Mouse (Mus musculus) cerebellum, adult 18-20 months (tissue): ENCODE results near the gene Tmem44.

Experiments used
- DNase-seq, 2 experiments: peaks; one replicate each; pipeline ENCODE4 v3.0.0; 2021

The Tmem44 gene

DNA sequence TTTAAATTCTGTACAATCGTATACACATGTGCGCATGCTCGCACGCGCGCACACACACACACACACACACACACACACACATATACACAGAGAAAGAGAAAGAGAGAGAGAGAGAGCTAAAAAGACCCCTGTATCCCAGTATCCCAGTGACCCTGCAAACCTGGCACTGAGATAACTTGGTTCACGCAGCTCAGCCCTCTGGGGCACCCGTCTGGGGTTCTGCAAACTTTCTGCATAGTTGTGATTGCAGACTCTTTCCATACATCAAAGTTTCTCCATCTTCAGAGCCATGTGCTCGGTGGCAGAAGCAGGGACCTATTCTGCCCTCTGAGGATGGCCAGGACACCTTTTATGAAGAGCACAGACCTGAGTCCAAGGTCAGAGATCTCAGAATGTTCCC lies 33.6 kb downstream of the Tmem44 start:
- no peak for DNase-seq

DNA sequence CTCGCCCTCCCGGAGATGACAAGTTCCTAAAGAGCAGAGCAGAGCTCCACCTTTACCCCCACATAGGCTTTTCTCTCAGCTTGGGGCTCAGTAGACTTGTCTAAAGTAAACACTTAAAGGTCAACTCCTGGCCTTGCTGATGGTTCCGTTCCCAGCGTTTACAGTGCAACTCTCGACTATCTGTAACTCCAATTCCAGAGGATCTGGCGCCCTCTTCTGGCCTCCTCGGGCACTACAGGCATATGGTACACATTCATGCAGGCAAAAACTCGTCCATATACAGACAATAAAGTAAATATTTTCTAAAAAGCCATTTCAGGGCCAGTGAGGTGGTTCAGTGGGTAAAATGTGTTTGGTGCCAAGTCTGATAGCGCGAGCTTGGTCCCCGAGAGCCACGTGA lies 35.2 kb downstream of the Tmem44 start:
- no peak for DNase-seq

DNA sequence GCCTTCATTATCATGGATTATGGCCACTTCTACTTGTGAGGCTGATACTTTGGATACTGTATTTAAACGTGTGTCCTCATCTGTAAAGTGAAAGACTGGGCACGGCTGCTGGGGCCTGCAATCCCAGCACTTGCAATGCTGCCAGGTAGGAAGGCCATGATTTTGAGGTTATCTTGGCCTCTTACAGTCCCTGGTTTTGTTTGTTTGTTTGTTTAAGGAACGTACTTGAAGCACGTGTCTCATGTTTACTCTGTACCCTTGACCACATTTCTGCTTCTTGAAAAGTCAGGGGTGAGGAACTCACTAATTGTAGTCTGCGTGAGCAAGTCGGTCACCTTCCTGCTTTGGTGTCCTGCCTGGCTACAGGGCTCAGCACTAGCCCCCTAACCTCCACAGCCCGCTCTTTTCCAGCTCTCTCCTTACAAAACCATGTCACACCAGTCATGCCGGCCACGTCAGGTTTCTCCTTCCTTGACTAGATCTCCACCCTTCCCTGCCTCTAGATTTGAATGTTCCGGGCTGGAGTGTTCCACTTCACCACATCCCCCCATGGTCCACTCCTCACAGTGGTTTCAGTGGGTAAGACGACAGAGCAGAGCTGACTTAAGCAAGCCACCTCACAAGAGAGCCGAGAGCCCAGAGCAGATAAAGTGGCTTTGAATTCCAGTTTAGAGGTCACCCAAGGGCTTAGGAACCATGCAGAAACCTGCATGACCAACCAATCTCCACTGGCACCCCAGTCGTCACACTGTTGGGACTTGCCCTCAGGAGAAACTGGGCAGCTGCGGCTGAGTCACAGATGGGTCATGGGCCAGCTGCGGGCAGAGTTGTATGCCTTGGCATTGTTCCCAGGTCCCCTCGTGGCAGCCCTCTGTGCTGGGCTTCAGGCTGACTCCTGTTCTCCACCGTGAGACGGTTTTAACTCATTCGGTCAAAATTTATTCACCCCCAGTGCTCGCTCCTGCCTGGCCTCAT lies 37.3 kb downstream of the Tmem44 start:
- DNase-seq: no peak

DNA sequence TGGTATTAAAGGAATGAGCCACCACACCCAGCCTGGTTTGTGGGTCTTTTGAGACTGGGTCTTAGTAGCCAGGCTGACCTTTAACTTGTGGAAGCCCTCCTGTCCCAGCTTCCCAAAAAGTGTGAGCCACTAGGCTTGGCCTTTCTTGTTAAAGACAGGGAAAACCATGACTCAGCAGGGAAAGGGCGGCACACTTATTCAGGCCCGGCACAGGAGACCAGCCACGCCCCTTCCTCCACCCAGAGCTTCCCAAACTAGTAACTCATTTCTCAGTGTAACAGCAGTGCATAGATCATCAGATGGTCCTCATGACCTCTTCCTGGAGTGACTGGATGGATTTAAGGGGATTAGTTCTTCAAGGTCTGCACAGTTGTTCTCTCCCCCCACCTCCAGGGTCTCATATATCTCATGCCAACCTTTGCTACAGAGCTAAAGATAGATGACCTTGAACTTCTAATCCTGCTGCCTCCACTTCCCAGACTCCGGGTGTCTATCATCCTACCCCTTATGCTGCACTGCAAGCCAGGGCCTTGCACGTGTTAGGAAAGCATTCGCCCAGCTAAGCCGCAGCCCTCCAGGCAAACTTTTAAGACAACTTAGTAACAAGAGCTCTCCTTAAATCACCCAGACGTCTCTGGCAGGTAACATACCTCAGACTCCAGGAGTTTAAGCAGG lies 38.1 kb downstream of the Tmem44 start:
- no peak for DNase-seq

DNA sequence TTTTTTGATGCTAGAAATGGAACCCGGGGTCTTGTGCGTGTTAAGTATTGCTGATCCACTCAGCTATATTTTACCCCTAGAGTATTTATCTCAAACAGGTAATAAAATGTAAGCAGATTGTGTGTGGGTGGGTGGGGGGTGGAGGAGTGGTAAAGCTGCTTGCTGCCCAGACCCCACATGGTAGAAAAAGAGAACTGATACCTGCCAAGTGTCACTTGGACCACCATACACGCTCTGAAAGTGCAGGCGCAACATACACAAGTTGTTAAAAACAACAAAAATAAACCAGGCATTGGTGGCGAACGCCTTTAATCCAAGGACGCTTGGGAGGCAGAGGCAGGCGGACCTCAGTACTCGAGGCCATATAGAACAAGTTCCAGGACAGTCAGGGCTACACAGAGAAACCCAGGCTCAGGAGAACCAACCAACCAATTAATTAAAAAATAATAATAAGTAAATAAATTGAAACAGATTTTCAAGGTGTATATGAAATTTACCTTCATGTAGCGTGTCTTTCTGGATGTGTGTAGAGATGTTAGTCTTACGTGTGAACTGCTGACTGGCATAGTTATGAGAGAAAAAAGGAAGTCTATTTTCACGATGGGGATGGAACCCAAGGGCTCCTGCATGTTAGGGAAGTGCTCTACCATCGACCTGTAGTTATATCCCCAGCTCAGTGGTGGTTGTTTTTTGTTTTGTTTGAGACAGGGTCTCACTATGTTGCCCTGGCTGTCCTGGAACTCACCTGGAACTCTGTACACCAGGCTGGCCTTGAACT lies 38.9 kb downstream of the Tmem44 start:
- DNase-seq: no peak

DNA sequence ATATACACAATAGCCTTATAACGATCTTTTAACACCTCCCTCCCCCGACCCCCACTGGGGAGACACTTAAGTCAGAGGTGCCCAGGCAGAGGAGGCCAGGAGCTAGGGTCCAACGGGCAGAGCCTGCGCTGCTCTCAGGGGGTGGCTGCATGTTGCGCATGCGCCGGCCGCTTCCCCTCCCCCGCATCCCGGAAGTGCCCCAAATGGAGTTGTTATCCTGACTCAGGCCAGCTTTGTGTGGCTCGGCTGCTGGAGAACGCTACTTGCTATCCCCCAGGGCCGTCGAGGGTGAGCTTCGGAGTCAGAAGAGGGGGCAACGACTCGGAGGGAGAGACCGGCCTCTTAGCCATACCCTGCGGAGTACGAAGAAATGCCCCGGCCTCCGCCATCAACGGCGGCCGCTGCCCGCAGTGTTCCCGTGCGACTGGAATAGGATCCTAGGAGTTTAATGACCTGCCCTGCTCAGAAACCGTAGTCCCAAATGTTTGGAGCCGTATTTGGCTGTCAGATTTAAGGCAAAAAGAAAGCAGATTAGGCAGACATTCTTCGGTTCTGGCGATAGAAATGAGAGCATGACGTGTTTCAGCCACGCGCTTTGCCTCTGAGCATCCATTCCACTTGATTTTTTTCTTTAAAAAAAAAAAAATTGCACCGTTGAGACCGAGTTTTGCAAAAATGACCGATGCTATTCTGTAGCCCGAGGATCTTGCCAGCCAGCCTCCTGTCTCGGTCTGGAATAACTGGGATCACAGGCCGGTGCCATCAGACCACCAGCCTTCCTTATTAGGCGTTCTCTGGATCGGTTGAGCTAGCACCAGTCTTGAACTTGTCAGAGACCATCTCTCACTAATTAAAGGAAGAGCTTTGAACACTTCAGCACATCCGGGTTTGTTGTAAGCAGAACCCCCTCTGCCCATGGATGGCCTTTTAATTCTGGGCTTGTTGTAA lies 39.9 kb downstream of the Tmem44 start:
- DNase-seq: peak; percentile 87 to 91

DNA sequence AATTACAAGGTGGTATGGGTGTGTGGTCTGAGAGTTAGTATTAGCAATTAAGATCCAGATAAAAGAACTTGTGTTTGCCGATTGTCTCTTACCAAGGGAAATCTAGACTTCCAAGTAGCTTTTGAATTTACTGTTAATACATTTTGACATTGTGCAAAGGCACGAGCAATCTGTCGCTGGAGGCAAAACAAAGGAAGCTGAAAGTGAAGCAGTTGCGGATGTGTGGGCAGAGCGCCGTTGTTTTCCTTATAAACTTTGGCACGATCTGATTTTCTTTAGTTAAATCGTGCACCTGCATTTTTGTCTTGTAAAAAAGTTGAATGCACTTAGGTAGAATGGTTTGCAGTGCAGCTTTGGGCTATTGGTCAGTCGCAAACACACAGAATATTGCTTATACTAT lies 40.6 kb downstream of the Tmem44 start:
- DNase-seq: no peak

DNA sequence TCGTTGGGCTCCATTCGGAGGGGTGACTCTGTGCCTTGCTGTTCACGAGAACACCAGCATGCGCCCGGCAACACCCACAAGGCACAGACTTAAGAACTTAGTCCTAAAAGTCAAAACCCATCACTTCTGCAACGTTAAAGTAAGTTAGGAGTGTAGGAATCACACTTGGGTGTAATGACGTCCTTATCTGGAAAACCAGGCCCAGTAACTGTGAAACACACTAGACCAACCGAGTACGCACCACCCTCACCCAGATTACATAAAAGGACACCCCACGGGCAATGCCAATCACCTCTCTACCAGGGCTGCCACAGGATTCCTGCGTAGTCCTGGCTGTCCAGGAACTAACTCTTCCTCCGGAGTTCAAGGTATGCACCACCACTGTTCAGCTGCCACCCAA lies 41.3 kb downstream of the Tmem44 start:
- DNase-seq: no peak

DNA sequence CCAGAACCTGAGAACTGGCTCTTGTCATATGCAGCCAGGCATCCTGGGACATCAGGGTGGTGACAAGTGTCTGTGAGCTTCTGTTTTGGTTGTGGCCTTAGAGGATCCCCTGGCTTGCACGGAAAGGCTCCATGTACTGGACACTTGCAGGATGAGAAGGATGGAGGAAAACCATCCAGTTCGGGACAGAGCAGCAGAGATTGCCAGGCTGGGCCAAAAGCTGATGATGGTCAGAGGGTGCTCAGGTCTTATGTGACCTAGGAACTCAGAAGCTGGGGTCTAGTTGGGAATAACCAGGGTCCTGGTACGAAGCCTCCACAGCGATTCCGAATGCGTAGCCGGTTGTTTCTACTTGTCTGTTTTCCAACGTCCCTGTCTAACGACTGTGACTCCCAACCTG lies 41.9 kb downstream of the Tmem44 start:
- no peak for DNase-seq

DNA sequence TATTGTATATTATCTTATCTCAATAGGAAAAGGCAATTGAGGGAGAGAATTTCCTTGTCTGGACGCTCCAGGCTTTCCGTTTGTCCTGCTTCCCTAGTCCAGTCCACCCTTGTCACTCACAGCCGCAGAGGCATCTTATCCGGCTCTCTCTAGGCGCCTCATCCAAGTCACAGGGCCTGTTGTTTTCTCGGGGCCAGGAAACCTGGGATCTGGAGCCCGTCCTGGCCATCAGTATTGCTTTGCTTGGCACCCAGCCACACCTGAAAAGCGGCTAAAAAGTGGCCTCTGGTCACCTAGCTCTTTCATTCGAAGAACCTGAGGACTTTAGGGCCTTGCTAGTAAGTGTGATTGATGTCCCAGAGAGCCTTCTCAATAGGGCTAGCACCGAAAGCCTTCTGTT lies 43.5 kb downstream of the Tmem44 start:
- DNase-seq: no peak

DNA sequence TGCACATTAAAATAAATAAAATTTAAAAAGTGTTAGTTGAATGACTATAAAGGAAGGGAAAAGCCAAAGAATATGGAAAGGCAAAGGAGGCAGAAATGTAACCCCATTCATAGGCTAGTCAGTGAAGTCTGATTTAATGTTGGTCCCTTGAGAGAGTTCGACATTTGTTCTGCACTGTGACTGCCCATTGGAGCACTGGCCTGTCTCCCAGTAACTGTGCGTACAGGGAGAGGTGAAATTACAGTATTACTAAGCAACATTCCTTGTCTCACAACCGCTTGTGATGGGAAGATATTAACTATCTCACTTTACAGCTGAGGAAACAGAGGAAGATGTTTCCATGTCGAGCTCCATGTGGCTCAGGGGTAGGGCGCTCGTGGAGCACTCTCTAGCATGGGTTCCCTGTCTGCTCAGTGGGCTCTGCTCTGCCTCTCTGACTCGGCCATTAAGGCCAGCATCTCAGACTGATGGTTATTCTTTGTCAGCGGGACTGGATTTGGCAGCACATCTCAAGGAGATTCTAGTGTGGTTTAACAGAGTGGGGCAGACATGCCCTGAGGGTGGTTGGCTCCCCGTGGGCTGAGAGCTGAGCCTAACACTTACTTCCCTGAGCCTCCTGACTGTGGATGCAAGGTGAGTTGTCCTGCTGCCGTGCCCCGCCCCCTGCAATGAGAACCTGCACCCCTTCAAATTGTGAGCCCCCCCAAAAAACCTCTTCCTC lies 45.2 kb downstream of the Tmem44 start:
- DNase-seq: no peak

DNA sequence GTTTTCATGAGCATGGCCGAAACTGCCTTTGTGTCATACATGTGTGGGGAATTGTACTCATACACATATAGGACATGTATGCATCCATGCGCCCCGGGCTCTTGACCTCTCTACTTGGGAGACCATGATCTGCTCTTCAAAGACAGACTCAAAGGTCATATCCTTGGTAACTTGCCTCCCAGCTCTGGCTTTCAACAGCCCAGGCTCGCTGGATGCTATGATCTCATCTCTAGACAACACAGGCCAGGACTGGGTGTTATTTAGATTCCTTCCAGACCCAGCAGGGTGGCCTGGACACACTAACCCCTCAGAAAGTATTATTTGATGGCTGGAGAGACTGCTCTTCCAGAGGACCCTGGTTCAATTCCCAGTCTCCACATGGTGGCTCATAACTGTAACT lies 45.8 kb downstream of the Tmem44 start:
- no peak for DNase-seq

DNA sequence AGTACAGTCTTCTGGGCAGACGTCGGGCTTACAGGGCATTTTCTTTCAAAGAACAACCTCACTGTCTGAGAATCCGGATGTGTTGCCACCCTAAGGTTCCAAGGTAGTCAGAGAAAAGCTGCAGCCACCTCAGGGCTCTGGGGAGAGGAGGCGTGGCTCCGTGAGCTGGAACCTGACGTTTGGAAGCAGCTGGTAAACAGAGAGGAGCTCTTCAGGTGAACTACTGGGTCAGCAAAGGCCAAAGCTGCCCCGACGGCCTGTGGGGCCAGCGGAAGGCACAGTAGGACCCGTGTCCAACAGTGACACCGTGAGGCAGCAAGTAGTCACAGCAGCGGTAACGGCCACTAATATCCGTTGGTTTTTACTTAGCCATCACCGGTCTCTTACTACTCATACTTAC lies 46.7 kb downstream of the Tmem44 start:
- DNase-seq: peak; percentile 38 to 44

DNA sequence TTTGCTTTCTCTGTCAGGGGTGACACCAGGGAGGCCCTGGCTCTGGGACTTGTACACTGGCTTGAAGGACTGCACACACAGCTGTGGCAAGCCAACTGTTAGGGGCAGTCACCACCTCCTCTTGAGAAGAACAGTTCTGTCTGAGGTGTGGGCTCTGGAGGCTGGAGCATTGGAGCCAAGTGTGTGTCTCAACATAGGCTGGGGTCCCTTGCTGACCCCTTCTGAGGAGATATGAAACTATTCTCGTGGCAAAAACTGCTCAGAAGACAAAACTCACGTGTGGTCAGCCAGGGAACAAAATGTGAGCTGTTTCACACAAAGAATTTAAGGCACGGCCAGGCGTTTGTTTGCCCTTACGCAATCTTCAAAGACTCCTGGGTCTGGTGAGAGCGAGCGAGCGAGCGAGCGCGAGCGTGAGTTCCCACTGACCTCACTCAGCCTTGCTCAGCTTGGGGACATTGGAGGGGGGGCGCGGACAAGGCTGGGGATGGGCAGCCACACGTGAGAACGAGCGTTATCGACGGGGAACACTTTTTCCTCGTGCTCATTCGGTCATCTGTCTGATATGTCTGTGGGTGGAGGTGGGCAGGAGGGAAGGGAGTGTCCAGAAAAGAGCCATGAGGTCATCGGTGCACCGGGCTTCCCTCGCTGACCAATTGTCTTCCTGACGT lies 48.3 kb downstream of the Tmem44 start:
- no peak for DNase-seq

DNA sequence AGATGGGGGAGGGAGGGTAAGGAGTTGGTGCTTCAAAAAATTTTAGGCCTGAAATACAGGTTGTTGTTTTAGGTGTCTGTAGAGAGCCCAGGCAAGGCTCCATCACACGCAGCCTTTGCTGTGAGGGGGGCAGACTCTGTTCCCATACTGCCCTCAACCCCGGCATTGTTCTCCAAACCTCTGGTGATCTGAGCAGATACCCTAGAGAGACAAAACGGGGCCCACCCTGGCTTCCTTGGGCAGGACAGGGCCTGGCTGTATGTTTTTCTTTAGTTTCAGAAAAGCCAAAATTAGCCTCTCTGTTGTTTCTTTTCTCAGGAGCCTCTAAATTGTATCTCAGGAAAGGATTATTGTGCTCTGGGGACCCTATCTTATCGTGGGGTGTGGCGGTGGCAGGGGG lies 49.0 kb downstream of the Tmem44 start:
- DNase-seq: no peak

DNA sequence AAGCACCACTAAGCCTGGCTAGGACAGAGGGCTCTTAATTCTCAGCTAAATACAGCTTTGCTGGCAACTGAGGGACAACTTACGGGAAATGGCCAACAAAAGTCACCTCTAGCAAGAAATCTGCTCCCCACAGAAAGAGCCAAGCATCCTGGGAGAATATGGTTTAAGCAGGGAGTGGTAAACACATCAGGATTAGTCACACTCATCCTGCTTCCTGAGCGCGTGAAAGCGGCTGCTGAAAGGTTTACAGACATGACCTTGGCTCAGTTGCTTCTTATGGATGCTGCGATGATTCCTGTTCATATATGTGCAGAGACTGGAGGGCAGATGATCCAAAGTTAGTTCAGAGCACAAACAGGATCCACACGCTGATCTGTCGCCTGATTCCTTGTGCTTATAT lies 50.4 kb downstream of the Tmem44 start:
- no peak for DNase-seq

DNA sequence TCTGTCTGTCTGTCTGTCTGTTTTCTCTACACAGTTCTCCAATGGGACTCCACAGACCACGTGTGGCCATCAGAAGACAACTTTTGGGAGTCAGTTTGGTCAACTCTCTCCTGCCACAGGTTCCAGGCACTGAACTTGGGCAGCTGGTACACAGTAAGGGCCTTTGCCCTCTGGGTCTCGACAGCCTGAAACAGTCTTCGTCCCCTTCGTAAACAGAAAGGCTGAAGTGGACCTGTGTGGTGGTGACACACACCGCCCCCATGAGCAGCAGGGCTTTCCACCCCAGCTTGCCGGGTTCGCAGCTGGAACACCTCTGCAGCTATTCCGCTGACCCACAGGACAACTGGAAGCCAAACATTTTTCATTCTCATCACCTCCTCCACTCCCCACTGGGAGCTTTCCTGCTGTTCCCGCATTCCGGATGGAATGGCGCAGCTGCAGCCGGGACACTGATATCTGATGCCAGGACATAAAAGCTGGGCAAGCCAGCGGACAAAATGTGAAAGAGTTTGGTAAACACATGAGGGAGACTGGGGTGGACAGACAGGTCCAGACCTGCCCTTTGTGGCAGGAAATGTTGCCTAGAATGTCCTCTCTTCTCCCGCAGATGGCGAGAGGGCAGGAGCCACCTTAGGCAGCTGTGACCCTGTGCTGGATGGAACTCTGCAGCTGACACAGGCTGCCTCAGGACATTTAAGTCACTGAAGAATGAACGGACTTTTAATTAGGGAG lies 51.4 kb downstream of the Tmem44 start:
- DNase-seq: no peak

DNA sequence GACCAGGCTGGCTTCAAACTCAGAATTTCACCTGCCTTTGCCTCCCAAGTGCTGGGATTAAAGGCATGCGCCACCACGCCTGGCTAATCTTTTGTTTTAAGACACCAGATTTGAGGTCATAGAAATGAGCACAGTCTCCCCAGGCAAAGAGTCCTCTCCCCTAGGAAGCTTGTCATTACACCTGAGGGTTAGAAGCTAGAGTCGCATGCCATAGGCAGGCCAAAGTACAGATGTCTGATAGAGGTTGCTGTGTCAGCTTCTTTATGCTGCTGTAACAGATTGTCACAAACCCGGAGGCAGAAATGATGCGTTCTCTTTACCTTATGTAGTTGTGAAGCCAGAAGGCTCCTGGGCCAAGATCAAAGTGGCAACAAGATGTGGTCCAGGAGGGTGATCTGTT lies 53.3 kb downstream of the Tmem44 start:
- no peak for DNase-seq

DNA sequence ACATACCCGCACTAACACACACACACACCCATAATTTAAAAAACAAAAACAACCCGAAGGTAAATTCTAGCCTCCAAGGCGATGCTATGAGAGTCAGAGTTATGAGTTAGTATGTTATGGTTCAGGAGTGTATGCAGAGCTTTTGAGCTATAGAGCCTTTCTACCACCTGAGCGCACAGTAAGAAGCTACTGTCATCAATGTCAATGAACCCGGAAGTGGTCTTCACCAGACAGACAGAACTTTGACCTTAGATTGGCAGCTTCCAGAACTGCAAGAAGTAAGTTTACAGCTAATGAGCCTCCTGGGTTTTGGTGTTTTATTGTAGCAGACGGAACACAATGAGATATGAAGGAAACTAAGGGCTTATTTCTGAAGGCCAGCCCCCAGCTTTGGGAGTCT lies 55.8 kb downstream of the Tmem44 start:
- no peak for DNase-seq

DNA sequence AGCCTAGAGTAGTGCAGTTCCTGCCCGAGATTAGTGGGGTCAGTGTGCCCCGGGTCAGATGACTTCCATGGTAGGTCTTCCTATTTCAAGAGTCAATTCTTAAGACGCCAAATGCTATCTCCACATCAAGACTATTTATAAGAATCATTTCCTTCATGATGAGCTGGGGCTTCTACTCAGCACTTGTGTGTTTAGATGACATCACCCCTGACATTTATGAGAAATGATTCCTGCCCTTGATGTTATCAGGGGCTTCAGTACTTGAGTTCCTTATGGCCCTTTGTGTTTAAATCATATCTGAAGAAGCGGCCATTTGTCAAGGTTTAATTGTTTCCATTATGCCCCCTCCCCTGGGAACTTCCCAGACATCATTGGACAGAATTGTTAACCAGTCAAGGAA lies 58.9 kb downstream of the Tmem44 start:
- no peak for DNase-seq
